Mouse (Mus musculus) heart, postnatal 36 days (tissue): Measurements from ENCODE around the gene Rap2a. TPM values are rescaled to one million over a fixed set of nuclear protein-coding genes. Genes with fewer than 3 reads are reported as not detected.
A peak's percentile ranks its signal among the peaks of the same experiment; 100 is the strongest.

ENCODE experiments used
- DNase-seq, 2 experiments: peaks; one replicate each; pipeline ENCODE4 v3.0.0; 2021 to 2022
- intact Hi-C: fragments of 180-260 bp; cut with DNase I; formaldehyde crosslinking; loops from one replicate; pipeline ENCODE4 v1.15.1; 2025
- total RNA-seq, 2 experiments: library from RNA; stranded (reverse); gene quantifications; 2 replicates each; pipeline ENCODE4 v1.2.3; 2021

Gene Rap2a
- total RNA-seq = 10 to 100 TPM; 11.7 to 12.0 TPM

GRCm38 (mm10) chr14:120477982-120478568, at the start of gene Rap2a:
Gene Rap2a (plus strand): TSS chr14:120478444.
- intact Hi-C loops = loop anchor here (2.0 to 10.0 kb wide), 3 partner anchors 63 to 437 kb away; partner anchors contain the start of gene Ipo5
- DNase-seq = peak; percentile 95 to 96

GRCm38 (mm10) chr14:120428497-120428896, 49.7 kb upstream of the Rap2a start:
- intact Hi-C loops = no loop called here
- DNase-seq = no peak

GRCm38 (mm10) chr14:120432773-120433172, 45.5 kb upstream of the Rap2a start:
- no peak for DNase-seq

GRCm38 (mm10) chr14:120433931-120434398, 44.3 kb upstream of the Rap2a start:
- no peak for DNase-seq
- intact Hi-C loops = no loop called here

More at GRCm38 (mm10) chr14:120432773-120433172, 45.5 kb upstream of the Rap2a start:
- intact Hi-C loops = no loop called here

GRCm38 (mm10) chr14:120434831-120435230, 43.4 kb upstream of the Rap2a start:
- intact Hi-C loops = no loop called here
- no peak for DNase-seq

GRCm38 (mm10) chr14:120440716-120441115, 37.5 kb upstream of the Rap2a start:
- no peak for DNase-seq
- intact Hi-C loops = no loop called here

- intact Hi-C loops = no loop called here
These were observed 37.0 kb upstream of the Rap2a start for GRCm38 (mm10) chr14:120441256-120441655.

GRCm38 (mm10) chr14:120441836-120442235, 36.4 kb upstream of the Rap2a start:
- intact Hi-C loops = no loop called here
- no peak for DNase-seq

More at GRCm38 (mm10) chr14:120441256-120441655, 37.0 kb upstream of the Rap2a start:
- DNase-seq = no peak

GRCm38 (mm10) chr14:120454221-120454620, 24.0 kb upstream of the Rap2a start:
- intact Hi-C loops = no loop called here
- no peak for DNase-seq

GRCm38 (mm10) chr14:120463938-120464727, 14.1 kb upstream of the Rap2a start:
- intact Hi-C loops = no loop called here
- no peak for DNase-seq

GRCm38 (mm10) chr14:120466816-120467215, 11.4 kb upstream of the Rap2a start:
- no peak for DNase-seq
- intact Hi-C loops = no loop called here

GRCm38 (mm10) chr14:120469126-120469790, 9.0 kb upstream of the Rap2a start:
- DNase-seq = no peak
- intact Hi-C loops = no loop called here

- intact Hi-C loops = loop anchor here (2.0 to 10.0 kb wide), 3 partner anchors 65 to 439 kb away; partner anchors contain the start of gene Ipo5
- DNase-seq = no peak
These were observed 2.0 kb upstream of the Rap2a start for GRCm38 (mm10) chr14:120476186-120476697.

GRCm38 (mm10) chr14:120477288-120477981, 809 bp upstream of the Rap2a start:
- peak; percentile 98 to 99 for DNase-seq
- intact Hi-C loops = loop anchor here (2.0 to 10.0 kb wide), 3 partner anchors 63 to 437 kb away; partner anchors contain the start of gene Ipo5

GRCm38 (mm10) chr14:120478641-120479341, 547 bp downstream of the Rap2a start:
- intact Hi-C loops = loop anchor here (10.0 kb wide), 2 partner anchors 344 to 436 kb away; partner anchors contain the start of gene Ipo5
- no peak for DNase-seq

- intact Hi-C loops = loop anchor here (2.0 to 5.0 kb wide), 3 partner anchors 28 to 102 kb away; no protein-coding TSS in a partner anchor
- no peak for DNase-seq
These were observed 2.2 kb downstream of the Rap2a start for GRCm38 (mm10) chr14:120480341-120480900.

GRCm38 (mm10) chr14:120480927-120481326, 2.7 kb downstream of the Rap2a start:
- no peak for DNase-seq
- intact Hi-C loops = loop anchor here (2.0 to 5.0 kb wide), 3 partner anchors 28 to 101 kb away; no protein-coding TSS in a partner anchor

- intact Hi-C loops = loop anchor here (5.0 kb wide), 2 partner anchors 48 to 98 kb away; no protein-coding TSS in a partner anchor
- no peak for DNase-seq
These were observed 6.3 kb downstream of the Rap2a start for GRCm38 (mm10) chr14:120484561-120484960.

- DNase-seq = no peak
- intact Hi-C loops = no loop called here
These were observed 18.0 kb downstream of the Rap2a start for GRCm38 (mm10) chr14:120496284-120496683.
